Mouse (Mus musculus) heart, adult 9 months (tissue): ENCODE data around the gene Chst15.
A peak's percentile ranks its signal among the peaks of the same experiment; 100 is the strongest.

Experiments used
- DNase-seq, 2 experiments: peaks; one replicate each; pipeline ENCODE4 v3.0.0; 2022; ENCODE audit warnings: low spot score in 2 of 2

Gene Chst15

GRCm38 (mm10) chr7:132302508-132303241 lies 14.4 kb downstream of the Chst15 start:
- DNase-seq: peak in 1 of 2 experiments; percentile 38

- no peak for DNase-seq
Observed at GRCm38 (mm10) chr7:132299661-132300210, 17.3 kb downstream of the Chst15 start.

GRCm38 (mm10) chr7:132298412-132298990 lies 18.5 kb downstream of the Chst15 start:
- DNase-seq: no peak

- peak in 1 of 2 experiments; percentile 46 for DNase-seq
Observed at GRCm38 (mm10) chr7:132296661-132297443, 20.2 kb downstream of the Chst15 start.

- DNase-seq: no peak
Observed at GRCm38 (mm10) chr7:132296132-132296531, 20.9 kb downstream of the Chst15 start.

GRCm38 (mm10) chr7:132287340-132287664 lies 29.7 kb downstream of the Chst15 start:
- DNase-seq: no peak

GRCm38 (mm10) chr7:132286630-132287339 lies 30.2 kb downstream of the Chst15 start:
- no peak for DNase-seq

GRCm38 (mm10) chr7:132284795-132285194 lies 32.2 kb downstream of the Chst15 start:
- DNase-seq: no peak

GRCm38 (mm10) chr7:132284048-132284737 lies 32.8 kb downstream of the Chst15 start:
- DNase-seq: no peak

- no peak for DNase-seq
Observed at GRCm38 (mm10) chr7:132282576-132282975, 34.5 kb downstream of the Chst15 start.

GRCm38 (mm10) chr7:132282161-132282560 lies 34.9 kb downstream of the Chst15 start:
- DNase-seq: no peak

GRCm38 (mm10) chr7:132281753-132282152 lies 35.3 kb downstream of the Chst15 start:
- DNase-seq: no peak

GRCm38 (mm10) chr7:132278658-132279057 lies 38.4 kb downstream of the Chst15 start:
- no peak for DNase-seq

- DNase-seq: no peak
Observed at GRCm38 (mm10) chr7:132276287-132276686, 40.7 kb downstream of the Chst15 start.

- no peak for DNase-seq
Observed at GRCm38 (mm10) chr7:132273741-132274513, 43.1 kb downstream of the Chst15 start.

GRCm38 (mm10) chr7:132272984-132273383 lies 44.0 kb downstream of the Chst15 start:
- DNase-seq: no peak

- no peak for DNase-seq
Observed at GRCm38 (mm10) chr7:132270364-132270763, 46.7 kb downstream of the Chst15 start.

GRCm38 (mm10) chr7:132269661-132270060 lies 47.4 kb downstream of the Chst15 start:
- no peak for DNase-seq

- DNase-seq: no peak
Observed at GRCm38 (mm10) chr7:132267721-132268498, 49.1 kb downstream of the Chst15 start.

GRCm38 (mm10) chr7:132264763-132265162 lies 52.3 kb downstream of the Chst15 start:
- no peak for DNase-seq
